Mouse (Mus musculus): ENCODE data around the gene Cxcl10.

Gene Cxcl10

DNA sequence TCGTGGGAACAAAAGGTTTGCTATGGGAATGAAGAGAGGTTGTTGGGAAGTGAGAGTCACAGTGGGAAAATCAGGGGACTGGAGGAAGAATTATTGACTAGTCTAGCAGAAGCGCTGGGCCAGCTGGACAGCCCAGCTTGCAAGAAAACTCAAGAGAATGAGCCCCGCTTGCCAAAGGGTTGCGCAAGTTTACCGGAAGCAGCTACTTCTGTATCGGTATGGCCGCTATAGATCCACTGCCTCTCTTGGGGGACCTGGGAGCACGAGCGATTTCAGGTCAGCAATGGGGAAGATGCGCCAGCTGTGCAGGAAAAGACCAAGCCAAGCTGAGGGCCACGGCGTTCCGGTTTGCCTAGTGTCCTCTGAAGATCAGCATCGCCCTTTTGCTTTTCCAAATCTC, 30.1 kb downstream of the Cxcl10 start:
- no peak for DNase-seq (ENCODE audit: low spot score)

DNA sequence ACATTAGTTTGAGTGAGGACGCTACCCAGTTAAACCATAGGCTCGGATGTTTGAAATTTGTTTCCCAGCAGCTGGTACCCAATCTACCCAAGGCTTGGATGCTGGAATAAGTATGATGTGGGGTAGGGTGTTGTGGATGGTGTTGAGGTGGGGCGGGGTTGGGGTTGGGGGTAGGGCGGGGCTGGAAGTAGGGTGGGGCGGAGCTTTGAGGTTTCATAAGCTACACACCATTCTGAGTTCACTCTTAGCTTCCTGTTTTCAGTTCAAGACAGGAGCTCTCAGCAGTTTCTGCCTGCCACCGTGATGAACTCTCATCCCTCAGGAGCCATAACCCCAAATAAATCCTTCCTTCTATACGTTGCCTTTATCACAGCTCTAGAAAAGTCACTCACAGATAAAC, 30.6 kb downstream of the Cxcl10 start:
- no peak for DNase-seq (ENCODE audit: low spot score)

DNA sequence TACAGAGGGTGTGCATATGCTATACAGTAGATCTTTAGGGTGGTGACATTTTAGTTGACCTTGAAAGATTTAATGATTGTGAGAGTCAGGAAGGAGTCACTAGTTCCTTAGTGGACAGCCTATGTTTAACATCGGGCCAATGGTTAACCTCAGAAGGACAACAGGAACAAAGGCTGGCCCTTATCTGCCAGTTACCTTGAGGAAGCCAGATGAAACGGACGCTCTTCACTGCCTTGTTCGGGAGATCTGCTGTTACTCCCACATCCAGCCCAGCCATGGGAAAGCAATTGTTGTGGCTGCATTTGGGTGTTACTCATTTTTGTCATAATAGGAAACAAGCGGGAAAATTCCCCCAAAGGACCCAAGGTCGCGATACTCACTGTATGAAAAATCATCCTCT, 34.9 kb downstream of the Cxcl10 start:
- no peak for DNase-seq (ENCODE audit: low spot score)

DNA sequence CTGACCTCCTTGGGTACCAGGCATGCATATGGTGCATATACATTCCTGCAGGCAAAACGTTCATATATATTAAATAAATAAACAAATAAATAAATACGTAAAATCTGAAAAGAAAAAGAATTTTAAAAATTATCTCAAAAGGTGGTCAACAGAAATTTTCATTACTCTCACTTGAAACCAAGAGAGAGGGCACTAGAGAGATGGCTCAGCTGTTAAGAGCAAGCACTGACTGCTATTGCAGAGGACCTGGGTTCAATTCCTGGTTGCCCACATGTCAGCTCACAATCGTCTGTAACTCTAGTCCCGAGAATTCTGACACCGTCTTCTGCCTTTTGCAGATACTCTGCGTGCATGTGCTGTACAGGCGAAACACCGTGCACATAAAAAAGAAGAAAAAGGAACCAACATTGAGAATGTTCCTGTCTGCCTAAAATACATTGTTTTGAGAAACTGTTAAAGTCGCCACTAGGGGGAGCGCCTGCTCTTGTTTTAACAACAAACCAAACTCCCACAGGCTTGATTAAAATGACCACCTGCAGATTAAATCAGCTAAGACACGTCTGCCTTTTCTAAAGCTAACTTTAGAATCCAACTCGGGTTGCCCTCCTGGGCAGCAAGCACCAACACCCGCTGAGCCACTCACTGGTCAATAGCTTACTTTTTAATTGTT, 36.5 kb downstream of the Cxcl10 start:
- peak; percentile 70 for DNase-seq (ENCODE audit: low spot score)

DNA sequence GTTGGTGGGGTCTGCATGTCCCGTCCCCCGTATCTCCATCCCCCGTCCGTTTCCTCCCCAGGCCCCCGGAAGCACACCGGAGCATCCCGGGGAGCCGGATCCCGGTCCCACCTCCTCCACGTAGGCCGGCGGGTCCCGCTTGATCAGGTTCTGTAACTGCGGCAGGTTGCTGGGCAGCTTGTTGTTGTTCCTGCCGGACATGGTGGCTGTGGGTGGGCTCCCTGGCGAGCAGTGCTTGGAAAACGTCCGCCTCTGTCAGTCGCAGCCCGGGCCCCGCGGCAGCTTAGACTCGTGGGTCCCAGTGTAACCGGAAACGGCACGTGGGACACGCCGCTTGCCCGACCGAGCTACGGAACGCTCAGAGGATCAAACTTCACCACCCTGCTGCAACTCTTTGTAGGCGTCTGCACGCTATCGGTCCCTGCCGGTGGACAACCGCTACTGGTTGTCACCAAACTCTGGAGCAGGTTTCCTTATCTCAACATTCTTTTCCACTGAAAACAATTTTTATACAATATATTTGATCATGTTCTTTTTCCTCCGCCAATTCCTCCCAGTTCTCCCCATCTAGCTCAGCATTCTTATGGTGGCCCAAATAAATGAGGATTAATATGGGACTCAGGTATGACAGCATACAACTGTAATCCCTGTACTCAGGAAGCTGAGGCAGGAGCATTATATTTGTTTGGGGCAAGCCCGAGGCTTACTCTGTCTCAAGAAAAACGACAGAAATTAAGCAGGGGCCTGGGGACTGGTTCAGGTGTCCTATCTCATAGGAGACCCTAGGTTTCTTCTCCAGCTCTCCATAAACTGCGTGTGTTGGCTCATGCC, 38.8 kb downstream of the Cxcl10 start, which contains the start of gene Sdad1:
Sdad1 (minus strand) TSS at position 799 of the 831 bp plus-strand sequence.
- peak; percentile 89 for DNase-seq (ENCODE audit: low spot score)

DNA sequence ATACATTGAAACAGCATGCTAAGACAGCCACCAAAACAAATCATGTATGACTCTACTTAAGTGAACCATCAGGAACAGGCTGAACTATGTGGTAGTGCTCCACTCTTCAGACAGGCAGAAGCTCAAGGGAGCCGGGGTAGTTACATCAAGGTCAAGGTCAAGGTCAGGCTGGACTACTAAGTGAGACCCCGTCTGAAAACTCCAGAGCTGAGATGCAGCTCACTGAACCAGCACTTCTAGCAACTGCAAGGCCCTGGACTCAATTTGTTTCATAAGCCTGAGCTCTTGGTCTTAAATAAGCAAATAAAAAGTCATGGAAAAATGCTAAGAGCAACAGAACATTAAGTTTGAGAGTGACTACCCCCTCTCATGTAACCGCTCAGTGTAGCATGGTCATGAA, 44.4 kb downstream of the Cxcl10 start:
- DNase-seq (ENCODE audit: low spot score) = no peak

DNA sequence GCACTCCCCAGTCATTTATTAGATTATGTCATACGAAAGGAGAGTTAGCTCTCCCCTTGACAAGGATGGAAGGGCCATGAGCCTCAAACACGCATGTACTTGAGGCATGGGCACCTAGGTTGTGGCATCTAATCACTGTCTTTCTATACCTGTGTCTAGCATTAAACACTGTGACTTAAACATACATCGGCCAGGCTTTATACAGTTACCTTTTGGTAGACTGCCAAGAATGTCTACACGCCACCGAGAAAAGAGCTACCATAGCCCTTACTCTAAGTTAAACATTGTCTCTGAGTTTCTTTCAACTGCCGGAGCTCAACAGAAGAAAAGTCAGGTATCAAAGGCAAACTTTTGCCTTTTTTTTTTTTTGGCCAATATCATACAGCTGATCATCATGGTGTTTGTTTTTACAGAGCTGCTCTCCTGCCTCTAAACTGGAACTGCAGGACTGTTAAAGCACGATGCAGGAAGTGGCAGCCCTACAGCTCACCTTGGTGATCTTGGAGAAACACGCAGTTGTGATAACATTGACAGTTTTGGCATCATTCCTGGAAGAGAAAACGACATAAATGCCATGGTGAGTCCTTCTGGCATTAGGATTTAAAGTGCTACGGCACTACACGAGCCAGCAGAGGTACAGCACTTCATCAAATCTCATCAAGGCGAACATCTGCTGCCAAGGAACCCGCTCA, 46.4 kb downstream of the Cxcl10 start:
- DNase-seq (ENCODE audit: low spot score) = no peak

Data from ovary, postnatal 36 days (tissue).